Mouse (Mus musculus) bone marrow, adult 2 months (tissue): ENCODE measurements at regions not wholly inside any gene's neighbourhood (a gene's known extent, or its start where the extent isn't known, plus 50 kb on each side); places are given as distances from the start of the nearest gene placed in this dataset.

Source experiments
- CTCF ChIP-seq: fragments of 200-500 bp; IDR thresholded peaks from 2 replicates; pipeline ENCODE4 v1.5.1; 2011; ENCODE audit warnings: low read length, control low read depth; ENCODE audit not compliant: control insufficient read depth, insufficient read depth
- POLR2A ChIP-seq: fragments of 200-500 bp; IDR thresholded peaks from 2 replicates; pipeline ENCODE4 v1.6.1; 2011; ENCODE audit warnings: low read depth, mild to moderate bottlenecking, control low read depth, low read length, borderline replicate concordance; ENCODE audit not compliant: control insufficient read depth

DNA sequence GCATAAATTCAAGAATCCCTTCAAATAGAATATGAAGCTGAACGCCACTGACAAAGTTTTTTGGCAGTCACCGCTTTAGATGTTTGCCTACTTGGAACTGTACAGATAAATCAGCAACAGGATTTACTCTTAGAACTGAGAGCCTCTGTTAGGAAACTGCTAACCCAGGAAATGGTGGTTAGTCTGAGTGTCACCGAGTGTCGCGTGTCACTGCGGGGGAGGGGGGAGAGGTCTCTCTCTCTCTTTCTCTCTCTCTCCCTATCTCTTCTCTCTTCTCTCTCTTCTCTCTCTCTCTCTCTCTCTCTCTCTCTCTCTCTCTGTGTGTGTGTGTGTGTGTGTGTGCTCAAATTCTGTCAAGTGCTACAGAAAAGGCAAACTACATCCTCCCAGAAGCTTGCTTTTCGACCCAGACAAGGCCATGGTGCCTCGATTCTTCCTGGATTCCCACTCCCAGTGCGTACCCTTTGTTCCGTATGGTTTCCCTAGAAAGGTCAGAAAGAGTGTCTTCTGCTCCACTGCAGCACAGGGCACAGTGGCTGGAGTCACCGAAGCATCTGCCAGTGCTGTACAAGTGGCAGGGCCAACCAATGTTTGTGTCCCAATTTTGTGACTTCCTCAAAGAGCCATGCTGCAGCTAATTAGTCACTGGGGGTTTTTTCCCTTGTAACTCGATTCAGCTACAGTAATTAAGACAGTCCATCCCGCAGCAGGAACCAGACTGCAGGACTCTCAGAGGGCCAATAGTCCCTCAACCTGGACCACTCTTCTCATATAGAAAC is 87.0 kb downstream of the Cog6 start:
- TF ChIP-seq POLR2A (no peak), CTCF (no peak)
